Mouse (Mus musculus): ENCODE measurements around the gene Rab10.

The Rab10 gene

DNA sequence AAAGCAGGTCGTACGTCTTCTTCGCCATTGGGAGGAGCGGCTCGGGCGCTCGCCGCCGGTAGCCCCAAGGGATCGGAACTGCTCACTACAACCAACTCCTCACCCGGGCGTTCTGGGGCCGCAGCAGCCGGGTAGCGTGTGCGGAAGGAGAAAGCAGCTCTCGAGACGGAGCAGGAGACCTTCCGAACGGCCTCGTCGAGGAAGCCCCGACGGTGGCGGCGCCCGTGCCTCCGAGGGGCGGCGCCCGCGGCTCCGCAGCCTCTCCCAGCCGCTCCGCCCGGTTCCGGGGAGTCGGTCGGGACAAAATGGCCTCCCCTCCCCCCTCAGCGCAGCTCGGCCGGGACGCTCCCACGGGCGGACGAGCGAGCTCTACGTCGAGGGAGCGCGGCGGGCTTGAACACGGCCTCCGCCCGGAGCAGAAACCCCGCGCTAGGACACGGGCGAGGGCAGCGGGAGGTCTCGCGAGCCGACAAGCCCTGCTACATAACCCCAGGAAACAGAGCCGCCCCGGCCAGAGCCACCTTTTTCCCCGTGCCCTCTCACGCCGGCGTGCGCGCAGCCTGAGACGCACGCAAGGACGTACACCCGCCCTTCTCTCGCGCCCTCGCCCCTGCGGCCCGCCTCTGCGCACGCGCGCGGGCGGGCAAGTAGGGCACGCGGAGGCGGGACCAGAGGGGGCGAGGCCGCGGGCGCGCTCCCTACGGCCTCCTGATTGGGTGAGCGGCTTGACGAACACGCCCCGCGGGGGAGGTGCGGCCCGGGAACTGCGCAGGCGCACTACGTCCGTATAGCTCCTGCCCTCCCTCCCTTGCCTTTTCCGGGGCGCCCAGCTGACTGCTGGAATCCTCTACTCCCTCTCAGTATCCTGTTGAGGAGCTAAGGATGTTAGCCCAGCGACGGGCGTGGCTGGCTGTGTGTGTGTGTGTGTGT, at the start of gene Rab10:
TSS of gene Rab10 (minus strand) at position 579 of the 930 bp plus-strand sequence.
- in situ Hi-C loops (cut with MboI, MseI), result loop anchor here (5.0 kb wide), 1 partner anchor 58 kb away; the partner anchor contains the start of gene Kif3c

DNA sequence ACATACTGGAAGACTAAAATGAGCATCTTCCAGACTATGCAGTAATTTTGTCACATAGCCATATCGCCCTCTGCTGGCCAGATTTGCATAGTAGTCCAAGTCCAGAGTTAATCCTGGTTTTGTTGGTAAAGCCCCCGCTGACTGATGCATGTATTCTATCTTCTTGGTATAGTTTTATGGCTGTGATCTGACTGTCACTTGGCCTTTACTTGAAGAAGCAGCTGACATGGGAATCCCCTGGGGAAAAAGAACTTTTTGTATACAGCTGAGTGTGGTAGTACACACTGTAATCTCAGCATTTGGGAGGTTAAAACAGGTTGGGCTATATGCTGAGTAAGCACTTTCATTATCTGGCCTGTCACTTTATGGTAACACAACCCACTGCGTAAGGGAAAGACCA, 49.5 kb upstream of the Rab10 start:
- in situ Hi-C loops (cut with MboI, MseI), result loop anchor here (5.0 kb wide), 1 partner anchor 107 kb away; no protein-coding TSS in a partner anchor

DNA sequence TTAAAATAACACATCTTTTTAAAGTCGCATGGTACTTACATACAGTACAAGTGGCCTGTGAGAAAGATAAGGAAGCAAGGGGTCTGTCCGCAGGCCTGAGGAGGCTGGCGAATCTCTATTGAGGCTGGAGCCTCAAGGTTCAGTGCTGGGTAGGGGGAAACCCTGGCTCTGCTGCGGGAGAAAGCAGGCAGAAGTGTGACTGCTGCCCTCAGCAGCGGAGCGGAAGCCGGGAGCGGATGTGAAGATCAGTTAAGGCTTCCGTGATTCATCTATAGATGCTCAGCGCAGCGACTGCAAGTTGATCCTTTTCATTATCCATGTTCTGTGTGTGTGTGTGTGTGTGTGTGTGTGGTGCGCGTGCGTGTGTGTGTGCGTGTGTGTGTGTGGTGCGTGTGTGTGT, 47.1 kb upstream of the Rab10 start:
- in situ Hi-C loops (cut with MboI, MseI), result loop anchor here (5.0 kb wide), 1 partner anchor 105 kb away; no protein-coding TSS in a partner anchor

DNA sequence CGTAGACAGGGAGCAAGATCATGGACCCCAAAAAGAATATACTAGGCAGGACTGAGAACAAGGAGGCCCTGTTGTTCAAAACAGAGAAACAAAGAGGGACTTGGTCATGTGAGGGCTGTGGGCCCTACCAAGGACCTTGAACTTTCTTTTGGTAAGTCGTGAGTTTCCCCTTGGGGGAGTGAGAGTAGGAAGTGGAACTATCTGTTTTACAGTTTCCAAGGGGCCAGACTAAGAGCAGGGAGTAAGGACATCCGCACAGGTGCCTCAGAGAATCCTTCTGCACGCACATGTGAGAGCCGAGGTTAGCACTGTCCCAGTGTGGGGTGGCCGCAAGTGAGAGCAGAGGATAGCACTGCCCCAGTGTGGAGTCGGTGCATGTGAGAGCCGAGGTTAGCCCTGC, 45.3 kb upstream of the Rab10 start:
- in situ Hi-C loops (cut with MboI, MseI), result loop anchor here (5.0 kb wide), 1 partner anchor 103 kb away; no protein-coding TSS in a partner anchor

DNA sequence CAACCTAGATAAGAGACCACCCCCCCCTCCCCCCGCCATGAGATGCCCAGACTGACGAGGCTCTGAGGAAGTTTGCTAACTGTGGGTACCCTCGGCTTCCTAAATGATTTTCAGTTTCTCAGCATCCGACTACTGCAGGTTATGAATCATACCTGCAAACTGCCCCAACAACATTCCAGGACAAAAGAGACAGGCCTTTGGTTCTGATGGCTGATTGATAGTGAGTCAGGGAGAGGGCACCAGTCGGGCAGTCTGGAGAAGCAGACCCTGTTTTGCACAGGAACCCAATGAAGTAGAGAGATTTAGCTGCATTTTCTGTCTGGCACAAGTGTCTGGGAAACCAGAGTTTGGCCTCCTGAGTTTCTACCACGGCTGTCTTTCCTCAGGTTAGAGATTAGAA, 42.4 kb upstream of the Rab10 start:
- in situ Hi-C loops (cut with MboI, MseI), result no loop called here

DNA sequence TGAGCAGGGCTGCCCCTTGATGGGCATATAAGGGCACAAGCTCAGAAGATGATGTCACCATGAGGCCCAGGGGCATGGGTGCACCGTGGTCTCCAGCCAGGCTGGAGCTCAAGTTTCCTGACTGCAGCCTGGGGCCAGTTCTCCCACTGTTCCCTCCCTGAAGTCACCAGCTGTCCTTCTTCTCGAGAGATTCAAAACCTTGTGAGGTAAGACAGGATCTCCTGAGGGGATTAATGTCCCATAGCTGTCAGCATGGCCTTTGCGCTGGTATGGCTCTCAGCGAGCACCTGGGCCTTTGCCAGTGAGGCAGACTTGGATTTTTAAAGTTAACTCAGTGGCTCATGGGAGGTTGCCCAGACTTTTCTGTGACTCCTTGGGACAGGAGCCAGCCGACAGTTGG, 40.4 kb upstream of the Rab10 start:
- in situ Hi-C loops (cut with MboI, MseI), result no loop called here

DNA sequence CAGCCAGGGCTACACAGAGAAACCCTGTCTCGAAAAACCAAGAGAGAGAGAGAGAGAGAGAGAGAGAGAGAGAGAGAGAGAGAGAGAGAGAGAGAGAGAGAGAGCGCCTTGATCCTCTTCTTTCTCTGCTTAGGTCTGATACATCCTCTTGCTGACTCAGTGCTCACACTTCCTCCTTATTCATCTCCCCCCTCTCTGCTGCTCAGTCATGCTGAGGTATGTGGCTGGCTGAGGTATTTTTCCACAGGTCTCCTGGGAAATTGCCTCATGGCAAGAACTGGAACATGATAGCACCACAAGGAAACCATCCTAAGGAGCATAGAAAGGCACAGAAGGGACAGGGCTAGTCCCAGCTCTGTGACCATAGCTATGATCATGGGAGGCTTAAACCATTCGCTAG, 39.6 kb upstream of the Rab10 start:
- in situ Hi-C loops (cut with MboI, MseI), result no loop called here

DNA sequence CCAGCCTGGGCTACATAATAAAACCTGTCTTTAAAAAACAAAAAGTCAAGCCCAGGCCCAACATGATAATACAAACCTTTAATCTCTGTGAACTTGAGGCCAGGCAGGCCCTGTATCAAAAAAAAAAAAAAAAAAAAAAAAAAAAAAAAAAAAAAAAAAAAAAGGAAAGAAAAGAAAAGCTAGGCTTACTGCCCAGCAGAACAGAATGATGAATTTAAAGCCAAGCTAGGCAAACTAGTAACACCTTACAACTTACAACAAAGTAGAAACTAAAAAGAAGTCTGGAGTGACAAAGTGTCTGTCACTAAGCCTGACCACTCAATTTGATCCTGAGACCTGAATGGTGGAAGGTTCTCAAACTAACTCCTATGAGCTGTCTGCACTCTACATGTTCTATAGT, 37.9 kb upstream of the Rab10 start:
- in situ Hi-C loops (cut with MboI, MseI), result no loop called here

DNA sequence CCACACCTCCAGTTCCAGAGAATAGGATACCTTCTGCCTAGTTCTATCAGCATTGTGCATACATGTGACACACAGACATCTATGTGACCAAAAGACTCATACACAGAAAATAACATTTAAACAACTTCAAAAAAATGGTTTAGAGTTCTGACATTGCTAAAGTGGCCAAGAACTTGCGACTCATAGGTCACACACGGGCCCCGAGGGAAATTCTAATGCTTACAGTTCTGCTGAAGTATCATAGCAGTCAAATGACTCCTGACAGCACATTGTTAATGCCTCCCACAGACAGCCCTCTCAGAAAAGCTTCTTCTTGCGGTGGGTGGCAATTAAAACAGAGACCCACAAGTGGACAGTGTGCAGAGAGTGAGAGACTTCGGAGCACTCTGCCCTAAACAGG, 35.3 kb upstream of the Rab10 start:
- in situ Hi-C loops (cut with MboI, MseI), result no loop called here

DNA sequence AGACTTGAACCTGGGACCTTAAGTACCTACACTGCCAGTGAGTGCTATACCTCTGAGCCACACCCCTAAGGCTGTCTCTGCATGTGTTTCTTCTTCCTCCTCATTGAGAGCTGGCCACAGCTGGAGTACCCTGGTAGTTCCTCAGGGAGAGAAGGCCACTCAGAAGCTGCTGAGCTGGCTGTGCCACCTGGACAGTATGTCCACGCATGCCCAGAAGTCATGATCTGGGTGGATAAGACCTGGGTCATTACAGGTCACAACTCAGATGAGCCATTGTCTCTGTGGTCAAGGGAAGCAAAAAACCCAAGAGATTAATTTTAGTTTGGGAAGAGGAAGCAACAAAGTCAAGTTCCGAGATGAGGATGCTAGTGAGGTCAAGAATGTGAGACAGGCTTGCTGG, 34.4 kb upstream of the Rab10 start:
- in situ Hi-C loops (cut with MboI, MseI), result no loop called here

DNA sequence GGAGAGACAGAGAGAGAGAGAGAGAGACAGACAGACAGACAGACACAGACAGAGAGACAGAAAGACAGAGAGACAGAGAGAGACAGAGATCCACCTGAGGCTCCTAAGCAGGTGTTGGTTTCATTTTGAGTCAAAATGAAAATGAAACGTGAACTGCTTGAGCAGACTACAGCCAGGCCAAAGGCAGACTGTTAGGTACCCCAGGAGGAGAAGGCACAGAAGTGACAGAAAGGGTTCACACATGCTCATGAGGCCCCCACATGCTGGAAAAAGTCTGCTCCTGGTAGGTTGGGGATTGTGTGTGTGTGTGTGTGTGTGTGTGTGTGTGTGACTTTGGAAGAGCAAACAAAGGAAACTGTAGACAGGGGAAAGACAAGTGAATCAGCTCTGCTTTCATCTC, 29.2 kb upstream of the Rab10 start:
- in situ Hi-C loops (cut with MboI, MseI), result no loop called here

DNA sequence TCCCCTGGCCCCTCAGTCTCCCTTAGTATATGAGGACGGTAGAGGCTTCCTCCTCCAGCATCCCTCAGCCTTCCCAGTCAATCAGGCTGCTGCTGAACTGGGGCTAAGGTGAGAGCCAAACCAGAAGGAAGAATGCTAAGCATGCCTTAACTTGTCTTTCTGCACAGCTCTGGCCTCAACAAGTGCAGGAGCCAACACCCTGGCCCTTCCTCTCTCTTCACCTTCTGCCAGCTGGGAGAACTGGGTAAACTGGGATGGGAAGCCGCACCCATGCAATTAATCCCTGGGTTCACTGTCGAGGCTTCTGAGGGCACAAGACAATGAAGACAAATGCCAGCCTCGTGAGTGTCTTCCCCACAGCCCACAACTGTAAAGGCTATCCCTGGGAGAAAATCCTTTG, 19.9 kb upstream of the Rab10 start:
- in situ Hi-C loops (cut with MboI, MseI), result no loop called here

DNA sequence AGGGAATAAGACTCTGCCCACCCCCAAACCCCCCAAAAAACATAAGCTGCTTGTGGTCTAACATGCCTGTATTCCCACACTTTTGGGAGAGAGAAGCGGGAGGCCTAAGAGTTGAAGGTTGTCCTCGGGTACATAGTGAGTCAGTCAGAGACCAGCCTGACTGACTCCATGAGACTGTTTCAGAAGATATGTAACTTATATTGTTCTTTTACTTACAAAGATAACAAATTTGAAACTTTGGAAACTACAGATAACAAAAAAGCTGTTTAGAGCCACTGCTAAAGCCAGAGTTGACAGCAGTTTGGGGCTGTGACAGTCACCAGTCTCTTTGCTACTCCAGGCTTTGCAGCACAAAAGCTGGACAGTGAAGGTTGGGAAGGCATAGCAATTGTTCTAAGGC, 15.5 kb upstream of the Rab10 start:
- in situ Hi-C loops (cut with MboI, MseI), result no loop called here

DNA sequence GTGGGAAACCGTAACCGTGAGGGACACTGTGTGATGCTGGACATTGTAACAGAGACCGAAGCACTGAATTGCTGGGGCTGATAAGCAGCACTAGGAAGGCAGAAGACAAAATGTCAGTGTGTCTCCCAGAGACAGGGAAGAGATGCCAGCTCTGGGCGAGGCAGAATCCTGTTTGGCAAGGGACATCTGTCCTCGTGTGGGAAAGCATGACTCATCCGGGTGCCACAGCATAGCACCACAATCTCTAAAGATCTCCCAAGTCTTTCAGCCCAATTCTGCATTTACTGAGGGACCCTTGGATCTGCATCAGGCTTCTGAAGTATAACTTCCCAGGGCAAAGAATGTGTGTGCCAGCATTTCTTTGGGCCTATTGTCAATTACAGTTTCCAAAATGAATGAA, 13.5 kb upstream of the Rab10 start:
- in situ Hi-C loops (cut with MboI, MseI), result no loop called here

DNA sequence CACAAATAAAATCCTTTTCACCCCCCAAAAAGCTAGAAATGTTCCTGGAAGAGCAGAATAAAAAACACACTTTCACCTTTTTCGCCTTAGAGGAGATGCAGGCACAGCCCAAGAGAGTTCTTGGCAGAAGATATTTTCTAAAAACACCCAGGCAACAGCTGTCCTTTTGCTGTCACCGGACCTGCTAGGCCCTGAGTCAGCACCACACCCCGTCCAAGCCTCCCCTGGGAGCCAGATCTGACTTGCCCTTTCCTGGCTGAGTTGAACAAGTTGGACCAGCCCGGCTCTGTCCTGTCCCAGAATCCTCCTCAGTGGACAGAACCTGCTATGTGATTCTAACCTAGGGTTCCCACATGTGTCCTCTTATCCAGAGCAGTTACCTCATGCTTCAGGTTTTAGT, 9.6 kb upstream of the Rab10 start:
- in situ Hi-C loops (cut with MboI, MseI), result loop anchor here (5.0 kb wide), 1 partner anchor 98 kb away; no protein-coding TSS in a partner anchor

DNA sequence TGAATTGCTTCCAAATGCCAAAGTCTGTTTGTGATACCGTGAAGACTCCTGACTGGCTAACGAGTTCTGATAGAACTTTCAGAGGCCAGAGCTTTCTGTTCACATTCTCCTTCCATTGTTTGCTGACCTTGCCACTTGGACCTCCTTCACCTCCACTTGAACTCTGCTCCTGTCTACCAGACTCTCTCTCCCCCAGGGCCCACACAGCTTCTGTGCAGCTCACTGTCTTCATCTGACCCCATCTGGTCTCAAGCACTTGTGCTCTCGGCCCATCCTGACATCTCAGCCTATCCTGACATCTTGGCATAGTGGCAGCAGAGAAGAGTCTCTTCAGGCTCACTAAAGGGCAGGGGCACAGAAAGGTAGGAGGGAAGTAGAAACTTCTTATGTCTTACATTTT, 7.2 kb upstream of the Rab10 start:
- in situ Hi-C loops (cut with MboI, MseI), result loop anchor here (5.0 kb wide), 1 partner anchor 100 kb away; no protein-coding TSS in a partner anchor

DNA sequence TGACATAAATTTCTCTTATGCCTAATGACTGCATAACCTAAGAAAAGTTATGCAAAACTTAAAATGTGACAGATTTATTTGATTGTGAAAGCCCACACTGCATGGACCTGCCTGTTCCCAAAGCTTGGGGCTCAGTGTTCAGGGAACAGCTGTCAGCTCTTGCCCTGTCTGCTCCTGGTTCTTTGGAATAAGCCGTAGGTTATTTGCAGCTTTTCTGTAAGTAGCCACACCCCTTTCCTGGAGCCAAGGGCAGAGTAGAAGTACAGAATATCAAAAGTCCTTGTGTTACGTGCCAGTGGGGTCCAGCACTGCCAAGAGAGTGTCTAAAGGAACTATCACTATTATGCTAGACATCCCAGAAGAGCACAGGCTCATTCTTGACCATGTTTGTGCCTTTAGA, 6.3 kb upstream of the Rab10 start:
- in situ Hi-C loops (cut with MboI, MseI), result loop anchor here (5.0 kb wide), 1 partner anchor 101 kb away; no protein-coding TSS in a partner anchor

DNA sequence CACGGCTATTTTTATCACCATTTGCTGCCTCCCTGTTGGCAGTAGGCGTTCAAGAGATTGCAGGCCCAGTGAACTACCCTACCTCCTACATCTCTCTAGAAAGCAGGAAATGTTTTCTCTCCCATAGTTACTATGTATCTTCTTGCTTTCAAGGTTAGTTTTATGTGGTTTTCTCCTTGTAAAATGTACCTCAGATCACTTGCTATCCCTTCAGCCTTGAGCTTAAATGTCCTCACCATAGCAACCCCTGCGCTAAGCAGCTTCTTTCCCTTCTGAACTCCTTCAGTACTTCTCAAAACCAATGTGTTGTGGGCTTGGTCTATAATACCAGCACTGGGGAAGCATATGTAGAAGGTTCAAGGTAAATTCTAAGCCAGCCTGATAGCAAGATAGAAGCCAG, 3.1 kb upstream of the Rab10 start:
- in situ Hi-C loops (cut with MboI, MseI), result no loop called here

DNA sequence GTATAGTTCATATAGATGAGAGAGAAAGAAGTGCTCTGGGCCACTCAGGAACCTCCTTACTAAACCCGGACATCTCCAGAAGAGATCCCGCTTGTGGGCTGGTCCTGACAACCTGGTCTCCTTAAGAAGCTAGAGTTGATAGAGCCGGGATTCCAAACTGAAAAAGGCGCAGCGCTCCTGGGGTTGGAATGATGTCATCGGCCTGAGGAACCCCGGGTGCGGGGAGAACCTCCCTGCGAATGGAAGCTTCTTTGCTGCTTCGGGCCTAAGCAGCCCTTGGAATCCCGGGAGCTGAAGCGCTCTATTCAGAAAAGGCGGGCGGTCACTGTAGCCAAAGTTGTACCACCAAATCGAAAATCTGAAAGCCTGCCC, 538 bp upstream of the Rab10 start:
- in situ Hi-C loops (cut with MboI, MseI), result no loop called here

DNA sequence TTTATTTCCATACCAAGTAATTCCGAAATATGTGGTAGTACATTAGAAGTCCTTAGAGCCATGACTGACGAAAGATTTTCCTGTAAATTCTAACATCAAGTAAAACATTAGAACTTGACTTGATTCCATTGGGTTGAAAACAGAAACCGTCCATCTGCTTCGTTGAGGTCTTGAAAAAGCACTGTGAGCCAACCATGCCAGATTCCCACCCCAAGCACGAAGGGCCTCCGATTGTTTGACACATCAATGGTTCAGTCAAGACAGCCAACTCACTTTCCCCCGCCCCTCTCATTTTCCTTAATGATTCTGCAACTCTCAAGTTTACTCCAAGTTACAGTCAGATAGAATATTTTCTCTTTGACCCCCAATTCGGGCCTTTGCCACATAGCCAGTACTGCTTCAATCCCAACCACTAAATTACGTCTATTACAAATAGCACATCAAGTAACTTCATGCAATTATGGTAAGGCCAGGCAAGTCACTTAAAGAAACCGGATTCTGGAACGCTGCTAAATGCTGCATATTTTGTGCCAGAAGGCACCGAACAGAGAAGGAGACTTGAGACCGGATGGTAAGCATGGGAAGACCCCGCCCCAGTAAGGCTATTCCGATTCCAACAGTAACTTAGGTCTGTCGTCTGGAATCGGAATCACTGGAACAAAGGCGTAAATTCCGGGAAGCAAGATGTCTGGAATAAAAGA, 1.1 kb downstream of the Rab10 start:
- in situ Hi-C loops (cut with MboI, MseI), result loop anchor here (5.0 kb wide), 1 partner anchor 59 kb away; the partner anchor contains the start of gene Kif3c

DNA sequence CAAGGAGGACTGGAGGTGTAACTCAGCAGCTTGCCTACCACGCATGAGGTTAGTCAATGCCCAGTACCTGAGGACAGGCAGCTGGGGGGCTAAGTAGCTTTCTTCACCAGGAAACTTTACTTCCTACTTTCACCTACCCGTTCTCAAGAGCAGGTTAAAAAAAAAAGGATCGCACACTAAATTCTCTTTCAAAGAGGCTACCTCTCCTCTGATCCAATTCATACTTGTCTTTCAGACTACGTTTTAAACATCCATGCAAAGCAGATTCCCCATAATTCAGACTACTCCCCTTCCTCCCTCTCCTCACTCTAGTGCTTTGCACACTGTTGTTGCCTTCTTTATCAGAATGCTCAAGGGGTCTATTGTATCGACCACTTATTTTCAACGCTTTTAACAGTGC, 2.2 kb downstream of the Rab10 start:
- in situ Hi-C loops (cut with MboI, MseI), result loop anchor here (5.0 kb wide), 1 partner anchor 60 kb away; the partner anchor contains the start of gene Kif3c

DNA sequence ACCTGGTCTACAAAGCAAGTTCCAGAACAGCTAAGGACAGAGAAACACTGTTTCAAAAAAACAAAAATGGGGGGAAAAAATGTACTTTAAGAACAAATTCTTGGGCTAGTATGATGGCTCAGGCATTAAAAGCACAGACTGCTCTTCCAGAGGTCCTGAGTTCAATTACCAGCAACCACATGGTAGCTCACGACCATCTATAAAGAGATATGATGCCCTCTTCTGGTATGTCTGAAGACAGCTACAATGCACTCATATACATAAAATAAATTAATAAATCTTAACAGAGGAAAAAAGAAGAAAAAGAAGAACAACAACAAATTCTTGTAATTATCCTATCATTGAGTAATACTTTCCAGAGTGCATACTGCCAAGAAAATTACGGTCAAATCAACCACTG, 4.5 kb downstream of the Rab10 start:
- in situ Hi-C loops (cut with MboI, MseI), result loop anchor here (5.0 kb wide), 1 partner anchor 62 kb away; the partner anchor contains the start of gene Kif3c
